Mouse (Mus musculus) kidney, postnatal 10 days (tissue): ENCODE data around the gene Dbnl.

Source experiments
- DNase-seq: peaks from one replicate; pipeline ENCODE4 v3.0.0; 2021; ENCODE audit warnings: mixed read lengths

Dbnl gene

GRCm38 (mm10) chr11:5788056-5789014 is at the start of gene Dbnl:
Dbnl (plus strand) TSS chr11:5788488.
- peak; percentile 98 for DNase-seq

- no peak for DNase-seq
These were observed 49.2 kb upstream of the Dbnl start for GRCm38 (mm10) chr11:5738888-5739632.

- DNase-seq, result peak; percentile 51
These were observed 48.4 kb upstream of the Dbnl start for GRCm38 (mm10) chr11:5739846-5740245.

- DNase-seq, result peak; percentile 60
These were observed 47.7 kb upstream of the Dbnl start for GRCm38 (mm10) chr11:5740599-5740964.

- DNase-seq, result peak; percentile 87
These were observed 47.2 kb upstream of the Dbnl start for GRCm38 (mm10) chr11:5740965-5741627.

- DNase-seq, result no peak
These were observed 46.2 kb upstream of the Dbnl start for GRCm38 (mm10) chr11:5742106-5742505.

GRCm38 (mm10) chr11:5744951-5745350 is 43.3 kb upstream of the Dbnl start:
- no peak for DNase-seq

GRCm38 (mm10) chr11:5753755-5754154 is 34.5 kb upstream of the Dbnl start:
- DNase-seq, result no peak

- DNase-seq, result peak; percentile 96
These were observed 26.3 kb upstream of the Dbnl start, which contains the start of gene Urgcp for GRCm38 (mm10) chr11:5761820-5762632. Urgcp (minus strand) TSS chr11:5762376.

- DNase-seq, result no peak
These were observed 25.7 kb upstream of the Dbnl start for GRCm38 (mm10) chr11:5762633-5762982.

GRCm38 (mm10) chr11:5766019-5766418 is 22.3 kb upstream of the Dbnl start:
- DNase-seq, result no peak

GRCm38 (mm10) chr11:5778481-5778880 is 9.8 kb upstream of the Dbnl start:
- DNase-seq, result no peak

- no peak for DNase-seq
These were observed 8.2 kb upstream of the Dbnl start for GRCm38 (mm10) chr11:5780035-5780499.

GRCm38 (mm10) chr11:5782199-5782944 is 5.9 kb upstream of the Dbnl start:
- DNase-seq, result no peak

- DNase-seq, result no peak
These were observed 2.6 kb upstream of the Dbnl start for GRCm38 (mm10) chr11:5785732-5786131.

- no peak for DNase-seq
These were observed 625 bp upstream of the Dbnl start for GRCm38 (mm10) chr11:5787671-5788055.

- no peak for DNase-seq
These were observed 924 bp downstream of the Dbnl start for GRCm38 (mm10) chr11:5789071-5789753.

- DNase-seq, result no peak
These were observed 1.6 kb downstream of the Dbnl start for GRCm38 (mm10) chr11:5789754-5790333.

- no peak for DNase-seq
These were observed 2.1 kb downstream of the Dbnl start for GRCm38 (mm10) chr11:5790431-5790830.

GRCm38 (mm10) chr11:5795290-5795689 is 7.0 kb downstream of the Dbnl start:
- no peak for DNase-seq

- no peak for DNase-seq
These were observed 7.4 kb downstream of the Dbnl start for GRCm38 (mm10) chr11:5795706-5796105.
